Mouse (Mus musculus): ENCODE results near the gene Babam2.

The Babam2 gene

GRCm38 (mm10) chr5:32132971-32133501 is 435.6 kb downstream of the Babam2 start:
- peak; percentile 65 for DNase-seq (ENCODE audit: low spot score)

GRCm38 (mm10) chr5:32133549-32134004 is 436.1 kb downstream of the Babam2 start:
- DNase-seq (ENCODE audit: low spot score), result peak; percentile 71

GRCm38 (mm10) chr5:32134051-32134732 is 436.7 kb downstream of the Babam2 start:
- peak; percentile 58 for DNase-seq (ENCODE audit: low spot score)
